Mouse (Mus musculus) regulatory T cell (primary cell): ENCODE results near the gene Sike1.

Source experiments
- in situ Hi-C: fragments of 300-600 bp; cut with MboI, MseI; formaldehyde crosslinking; loops from one replicate; pipeline ENCODE4 v1.15.1; 2025; ENCODE audit warnings: high pct_unique_total_duplicates

Sike1 gene

DNA sequence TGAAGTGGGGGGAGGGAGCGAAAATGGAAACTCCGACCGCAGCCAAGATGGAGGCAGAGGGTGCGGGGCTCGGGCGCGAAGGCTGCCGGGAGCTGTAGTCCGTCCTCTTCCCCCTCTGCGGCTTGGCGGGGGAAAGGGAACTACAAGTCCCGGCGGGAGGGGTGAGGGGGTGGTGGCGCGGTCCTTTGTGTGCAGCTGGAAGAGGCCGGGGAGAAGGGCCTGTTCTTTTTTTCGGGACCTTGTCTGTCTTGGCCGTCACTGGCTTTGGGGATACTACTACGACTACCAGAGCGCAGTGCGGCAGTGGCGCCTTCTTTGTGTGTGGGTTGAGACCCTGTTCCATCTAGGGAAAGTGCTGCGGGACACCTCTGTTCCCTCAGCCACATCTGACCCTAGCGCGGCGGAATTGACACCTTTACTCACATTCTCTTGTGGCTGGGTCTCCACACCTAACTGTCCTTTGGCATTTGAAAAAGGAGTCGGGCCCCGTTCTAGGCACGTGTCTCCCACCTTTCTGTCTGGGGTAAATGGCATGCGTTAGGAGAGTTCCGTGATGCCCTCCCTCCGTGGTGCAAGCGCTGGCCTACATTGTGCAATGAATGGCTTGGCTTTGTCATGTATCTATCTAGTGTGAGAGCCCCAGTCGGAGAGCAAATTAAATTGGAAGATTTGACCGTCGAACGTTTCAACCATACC lies 25.6 kb downstream of the Sike1 start:
- in situ Hi-C loops, result no loop called here

- in situ Hi-C loops, result loop anchor here (25.0 kb wide), 1 partner anchor 1611 kb away; the partner anchor contains the start of gene Slc16a1
Measured at GRCm38 (mm10) chr3:103026174-103026573, 30.7 kb downstream of the Sike1 start.

DNA sequence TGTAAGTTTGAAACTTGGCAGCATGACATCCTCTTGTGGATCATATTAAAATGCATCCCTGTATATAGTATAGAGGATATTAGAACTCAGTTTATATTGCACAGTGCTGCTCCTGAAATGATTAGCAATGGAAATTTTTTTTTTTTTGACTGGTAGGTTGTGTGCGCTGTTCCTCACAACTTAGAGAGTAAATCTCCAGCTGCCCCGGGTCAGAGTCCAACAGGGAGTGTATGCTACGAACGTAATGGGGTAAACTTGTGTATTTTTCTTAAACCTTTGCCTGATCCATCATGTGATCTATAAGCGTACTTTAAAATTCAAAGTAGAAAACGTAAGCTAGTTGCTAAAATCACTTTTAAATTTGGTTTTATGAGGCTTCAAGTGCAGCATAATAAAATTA lies 44.8 kb downstream of the Sike1 start:
- in situ Hi-C loops, result loop anchor here (25.0 kb wide), 1 partner anchor 1597 kb away; the partner anchor contains the start of gene Slc16a1

GRCm38 (mm10) chr3:103040861-103041379 lies 45.4 kb downstream of the Sike1 start:
- in situ Hi-C loops, result loop anchor here (25.0 kb wide), 1 partner anchor 1596 kb away; the partner anchor contains the start of gene Slc16a1

GRCm38 (mm10) chr3:103056016-103056595 lies 60.6 kb downstream of the Sike1 start:
- in situ Hi-C loops, result loop anchor here (10.0 kb wide), 1 partner anchor 829 kb away; no protein-coding TSS in a partner anchor

DNA sequence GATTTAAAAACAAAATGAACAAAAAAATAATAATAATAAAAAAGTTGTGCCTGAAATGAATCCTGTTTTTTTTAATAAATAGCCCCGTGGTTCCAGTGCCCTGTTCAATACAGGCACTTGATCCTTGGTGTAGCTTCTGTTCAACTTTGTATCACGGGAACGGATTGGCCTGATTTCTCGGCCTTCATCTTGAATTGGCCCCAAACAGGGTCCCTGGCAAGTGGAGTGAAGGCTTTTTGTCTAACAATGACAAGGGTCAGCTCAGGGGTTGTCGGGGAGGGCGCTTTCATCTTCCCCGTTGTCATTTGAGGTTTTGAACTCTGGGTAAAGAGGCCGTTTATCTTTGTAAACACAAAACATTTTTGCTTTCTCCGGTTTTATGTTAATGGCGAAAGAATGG lies 62.2 kb downstream of the Sike1 start:
- in situ Hi-C loops, result loop anchor here (10.0 kb wide), 1 partner anchor 827 kb away; no protein-coding TSS in a partner anchor
